Mouse (Mus musculus) embryo, embryonic 10 days (tissue): ENCODE data around the gene Cgn.

Experiments used
- DNase-seq: peaks from one replicate; pipeline ENCODE4 v3.0.0-alpha.2; 2015; ENCODE audit warnings: low spot score

Gene Cgn

DNA sequence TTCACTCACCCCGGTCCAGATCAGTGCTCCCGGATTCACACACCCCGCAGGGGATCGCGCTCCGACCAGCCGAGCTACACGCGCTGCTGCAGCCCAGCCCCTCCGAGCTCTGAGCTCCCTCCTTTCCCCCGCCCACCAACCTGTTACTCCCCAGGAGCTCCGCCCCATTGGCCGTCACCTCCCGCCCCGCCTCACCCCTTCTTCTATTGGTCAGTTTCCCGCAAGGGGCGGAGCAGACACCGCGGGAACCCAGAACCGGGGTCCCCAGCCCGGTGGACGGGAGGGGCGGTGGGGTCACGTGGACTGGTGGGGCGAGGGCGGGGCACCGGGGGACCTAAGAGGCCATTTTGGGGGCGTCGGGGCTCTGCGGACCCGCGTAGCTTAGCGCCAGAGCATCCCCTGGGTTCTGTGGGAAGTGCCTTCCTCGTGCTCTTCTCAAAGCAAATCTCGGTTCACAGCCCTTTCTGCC, at the start of gene Cgn:
Gene Cgn (minus strand): TSS at position 126 of the 469 bp plus-strand sequence.
- DNase-seq, result peak; percentile 95

DNA sequence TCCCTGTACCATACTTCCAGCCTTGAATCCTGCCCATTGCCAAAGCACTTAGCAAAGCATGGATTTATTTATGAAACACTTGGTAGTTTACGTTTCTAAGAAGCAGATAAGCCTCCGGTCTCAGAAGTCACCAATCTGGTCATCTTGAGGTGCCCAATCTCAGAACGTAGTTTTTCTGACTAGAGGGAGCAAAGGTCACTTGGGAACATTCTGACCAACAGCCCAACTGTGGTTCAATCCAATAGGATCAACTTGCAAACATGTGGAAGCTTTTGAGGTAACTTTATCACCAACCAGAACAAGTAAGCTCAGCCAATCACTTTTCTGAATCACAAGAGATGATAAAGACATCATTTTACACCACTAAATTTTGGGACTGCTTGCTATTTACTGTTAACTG, 49.1 kb upstream of the Cgn start:
- DNase-seq, result no peak

DNA sequence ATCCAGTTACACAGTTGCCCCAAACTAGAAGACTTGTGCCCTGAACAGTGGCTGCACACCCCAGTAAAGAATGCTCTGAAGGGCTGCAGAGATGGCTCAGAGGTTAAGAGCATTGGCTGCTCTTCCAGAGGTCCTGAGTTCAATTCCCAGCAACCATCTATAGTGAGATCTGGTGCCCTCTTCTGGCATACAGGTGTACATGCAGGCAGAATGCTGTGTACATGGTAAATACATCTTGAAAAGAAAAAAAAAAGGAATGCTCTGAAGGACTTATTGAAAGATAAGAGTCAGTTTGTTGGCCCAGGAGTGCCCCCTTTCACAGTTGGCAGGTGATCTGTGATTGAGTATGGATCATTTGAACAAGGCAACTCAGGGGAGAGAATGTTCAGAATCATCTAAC, 47.1 kb upstream of the Cgn start:
- DNase-seq, result no peak

- no peak for DNase-seq
Measured at GRCm38 (mm10) chr3:94832701-94833100, 46.4 kb upstream of the Cgn start.

DNA sequence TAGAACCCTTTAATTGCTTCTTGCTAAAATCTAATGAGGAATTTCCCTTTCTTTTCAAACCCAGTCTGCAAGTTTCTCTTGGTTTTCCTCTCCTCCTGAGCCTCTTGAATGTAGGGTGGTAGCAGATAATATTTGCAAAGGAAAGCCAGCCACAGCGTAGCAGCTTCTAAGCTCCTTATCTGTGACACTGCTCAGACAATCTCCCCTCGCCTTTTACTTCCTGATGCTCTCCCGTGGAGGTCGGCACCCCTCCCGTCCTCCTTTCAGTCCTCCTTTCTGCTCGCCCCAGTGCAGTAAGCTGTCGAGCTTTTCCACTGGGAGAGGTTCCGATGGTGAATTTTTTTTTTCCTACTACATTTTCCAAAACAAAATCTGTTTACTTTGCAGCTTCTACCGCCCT, 45.8 kb upstream of the Cgn start:
- DNase-seq, result no peak

GRCm38 (mm10) chr3:94824110-94824509, 37.8 kb upstream of the Cgn start:
- no peak for DNase-seq

DNA sequence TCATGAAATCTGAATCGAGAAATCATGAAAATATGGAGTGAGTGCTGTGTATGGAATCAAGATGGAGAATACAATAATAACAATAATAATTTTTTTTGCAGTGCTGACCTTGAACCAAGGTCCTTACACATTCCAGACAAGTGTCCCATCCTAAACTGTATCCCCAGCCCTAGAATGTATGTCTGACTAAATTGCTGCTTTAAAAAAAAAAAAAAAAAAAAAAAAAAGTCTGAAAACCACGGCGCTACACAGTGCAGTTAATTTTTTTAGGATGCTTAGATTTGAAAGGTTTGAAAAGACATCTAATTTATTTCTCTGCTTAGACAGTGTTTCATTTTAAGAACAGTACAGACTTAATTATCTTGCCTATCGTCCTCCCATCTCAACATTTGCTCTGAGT, 35.8 kb upstream of the Cgn start:
- DNase-seq, result no peak

- DNase-seq, result peak; percentile 85
Measured at GRCm38 (mm10) chr3:94821008-94821638, 34.8 kb upstream of the Cgn start.

DNA sequence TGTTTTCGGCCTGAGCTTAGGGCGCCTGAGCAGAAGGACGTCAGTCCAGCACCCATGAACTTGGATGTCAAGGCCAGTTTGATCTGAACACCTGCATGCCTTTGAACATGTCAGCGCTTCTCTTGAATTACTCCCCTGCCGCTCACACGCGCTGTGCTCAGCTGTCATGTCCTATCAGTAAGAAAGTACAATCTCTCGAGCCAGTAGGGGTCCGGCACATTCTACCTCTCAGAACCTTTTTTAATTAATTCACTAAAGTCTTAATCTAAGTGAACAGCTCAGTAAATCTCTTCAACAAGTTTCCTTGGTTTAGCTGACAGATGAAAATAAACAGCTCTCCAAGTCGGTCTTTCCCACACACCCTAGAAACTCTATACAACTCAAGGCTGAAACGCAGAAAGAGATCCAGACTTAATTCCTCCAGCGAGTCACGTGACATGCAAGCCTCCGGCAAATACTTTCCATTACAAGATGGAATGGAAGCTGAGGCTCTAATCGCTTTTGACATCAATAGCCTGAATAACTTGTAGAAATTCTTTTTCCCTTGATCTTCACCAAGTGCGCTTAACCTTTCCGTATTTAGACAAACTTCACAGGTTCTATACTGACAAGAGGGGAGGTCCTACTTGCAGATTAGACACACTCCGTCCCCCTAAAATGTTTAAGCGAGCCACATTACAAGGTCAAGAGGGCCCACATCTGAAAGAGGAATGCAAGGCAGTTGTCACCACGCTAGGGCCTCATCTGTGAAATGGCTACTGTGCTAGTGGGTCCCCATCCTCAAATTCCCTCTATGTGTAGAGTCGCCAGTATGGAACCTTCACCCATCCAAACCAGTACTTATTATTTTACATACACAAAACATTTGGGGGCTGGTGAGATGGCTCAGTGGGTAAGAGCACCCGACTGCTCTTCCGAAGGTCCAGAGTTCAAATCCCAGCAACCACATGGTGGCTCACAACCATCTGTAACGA, 33.4 kb upstream of the Cgn start:
- DNase-seq, result peak; percentile 12

GRCm38 (mm10) chr3:94817731-94818130, 31.4 kb upstream of the Cgn start:
- DNase-seq, result no peak

GRCm38 (mm10) chr3:94815603-94816002, 29.3 kb upstream of the Cgn start:
- no peak for DNase-seq

DNA sequence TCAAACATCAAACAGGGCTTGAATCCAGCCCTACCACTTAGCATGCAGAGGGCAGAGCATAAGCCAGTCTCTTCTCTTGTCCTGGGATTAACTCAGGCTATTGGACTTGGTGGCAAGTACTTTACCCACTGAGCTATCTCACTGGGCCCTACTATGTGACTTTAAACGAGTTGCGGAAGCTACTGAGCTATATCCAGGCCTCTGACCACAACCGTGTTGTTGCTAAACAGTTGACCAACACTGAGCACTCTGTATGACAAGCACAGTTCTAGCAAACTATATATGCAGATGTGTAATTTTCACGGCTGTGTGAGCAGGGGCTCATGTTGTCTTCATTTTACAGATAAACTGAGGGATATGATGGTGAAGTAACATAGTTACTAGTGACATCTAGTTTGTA, 28.4 kb upstream of the Cgn start:
- DNase-seq, result no peak

DNA sequence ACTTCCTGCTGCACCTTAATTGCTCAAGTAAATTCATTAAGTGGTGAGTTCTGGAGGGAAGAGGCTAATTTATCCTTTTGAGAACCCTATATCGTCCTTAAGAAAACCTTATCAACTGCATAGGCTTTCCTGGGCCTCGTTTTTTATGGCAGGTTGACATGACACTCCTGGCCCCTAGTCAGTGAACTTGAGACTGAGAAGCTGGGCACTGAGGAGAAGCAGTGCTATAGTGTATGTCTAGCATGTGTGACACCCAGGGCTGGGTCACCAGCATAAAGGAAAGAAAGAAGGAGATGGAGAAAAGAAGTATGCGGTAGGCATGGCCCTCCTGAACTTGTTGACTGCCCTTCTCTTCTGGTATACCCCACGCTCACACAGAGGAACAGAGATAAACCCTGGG, 27.8 kb upstream of the Cgn start:
- DNase-seq, result no peak

DNA sequence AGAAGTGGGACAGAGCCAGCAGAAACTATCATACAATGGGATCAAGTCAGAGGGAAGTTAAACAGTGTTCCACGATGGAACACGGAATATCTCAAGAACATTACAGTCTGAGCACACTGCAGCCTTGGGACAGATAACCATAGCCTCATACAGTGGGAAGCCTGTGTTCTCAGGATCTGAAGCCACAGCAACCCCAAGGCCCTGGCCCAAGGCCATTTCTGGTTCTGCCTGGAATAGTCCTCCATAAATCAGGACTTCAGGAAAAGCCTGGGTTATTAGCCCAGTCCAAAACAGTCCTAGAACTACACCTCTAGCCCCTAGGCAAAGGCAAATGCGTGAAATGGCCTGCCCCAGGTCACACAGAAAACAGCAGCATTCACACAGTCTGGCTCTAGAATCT, 27.4 kb upstream of the Cgn start:
- no peak for DNase-seq

- DNase-seq, result peak; percentile 35
Measured at GRCm38 (mm10) chr3:94811628-94812027, 25.3 kb upstream of the Cgn start.

GRCm38 (mm10) chr3:94808296-94808695, 22.0 kb upstream of the Cgn start:
- DNase-seq, result no peak

- no peak for DNase-seq
Measured at GRCm38 (mm10) chr3:94804976-94805375, 18.7 kb upstream of the Cgn start.

DNA sequence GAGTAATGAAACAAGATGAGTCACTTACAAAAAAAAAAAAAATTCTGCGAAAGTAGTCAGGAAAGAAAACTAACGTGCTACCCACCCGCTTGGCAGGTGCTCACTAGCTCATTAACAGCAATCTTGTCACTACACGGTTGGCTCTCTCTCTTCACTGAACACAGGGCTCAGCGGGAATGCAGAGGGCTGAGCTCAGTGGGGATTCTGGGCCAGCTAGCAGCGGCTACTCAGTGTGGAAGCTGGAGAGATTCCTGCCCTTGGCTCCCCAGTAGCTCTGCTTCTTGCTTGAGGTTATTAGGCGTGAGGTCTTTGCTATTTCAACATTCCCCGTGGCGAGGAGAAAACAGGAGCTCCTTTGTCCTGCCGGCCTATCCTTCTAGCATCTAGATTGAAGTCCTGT, 17.9 kb upstream of the Cgn start:
- DNase-seq, result peak; percentile 11

- DNase-seq, result no peak
Measured at GRCm38 (mm10) chr3:94796181-94796580, 9.9 kb upstream of the Cgn start.

DNA sequence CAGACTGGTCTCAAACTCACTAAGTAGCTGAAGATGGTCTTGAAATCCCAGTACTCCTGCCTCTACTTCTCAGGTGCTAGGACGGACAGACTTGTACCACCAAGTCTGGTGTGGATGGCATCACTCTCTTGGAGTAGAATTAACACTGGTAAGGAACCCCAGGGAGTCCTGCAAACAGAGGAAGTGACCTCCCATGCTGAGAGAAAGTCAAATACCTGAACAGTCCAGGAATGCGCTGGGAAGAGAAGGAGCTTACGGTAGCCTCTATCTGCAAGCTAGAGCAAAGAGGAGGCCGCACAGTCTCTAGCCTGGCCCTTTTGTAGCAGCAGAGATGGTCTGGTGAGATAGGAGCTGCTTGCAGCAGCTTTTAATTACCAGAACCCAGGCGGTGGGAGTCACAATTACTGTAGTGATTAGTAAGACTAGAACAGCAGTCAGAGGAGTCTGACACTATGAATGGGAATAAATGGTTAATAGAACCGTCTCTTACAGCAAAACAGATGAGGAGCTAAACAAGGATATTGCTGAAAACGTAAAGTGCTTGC, 9.4 kb upstream of the Cgn start:
- DNase-seq, result no peak

DNA sequence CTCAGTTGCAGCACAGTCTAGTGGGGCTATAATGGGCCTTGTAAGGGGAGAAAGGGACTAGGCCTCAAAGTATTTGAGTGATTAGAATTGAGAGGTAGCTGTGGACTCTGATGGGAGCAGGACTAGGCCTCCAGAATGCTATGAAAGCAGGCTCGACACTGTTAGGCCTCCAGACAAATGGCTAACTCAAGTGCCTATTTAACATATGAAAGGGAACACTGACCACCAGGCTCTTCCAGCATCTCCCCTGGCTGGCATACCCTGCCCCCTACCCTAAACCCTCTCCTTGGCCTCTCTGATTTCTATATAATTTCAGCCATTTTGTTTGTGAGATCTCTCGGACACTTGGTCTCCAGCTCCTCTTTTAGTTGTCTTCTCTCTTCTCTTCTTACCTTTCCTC, 8.1 kb upstream of the Cgn start:
- no peak for DNase-seq

GRCm38 (mm10) chr3:94793672-94794071, 7.4 kb upstream of the Cgn start:
- DNase-seq, result no peak

- DNase-seq, result no peak
Measured at GRCm38 (mm10) chr3:94792258-94792657, 6.0 kb upstream of the Cgn start.
